Mouse (Mus musculus) forebrain, embryonic 12.5 days (tissue): ENCODE results near the gene Hsh2d. TPM values are rescaled to one million over a fixed set of nuclear protein-coding genes. Genes with fewer than 3 reads are reported as not detected.

ENCODE experiments used
- ATAC-seq: fragments of 200-750 bp; cut with Nextera tagmentation; 2 replicates; pipeline ENCODE4 v1.8.0; 2017; ENCODE audit warnings: moderate TSS enrichment; ENCODE audit not compliant: low FRiP score
- H3K27ac ChIP-seq: fragments of 300-500 bp; sonication (generic); 2 replicates; pipeline ENCODE4 v1.5.1; 2016; ENCODE audit warnings: mild to moderate bottlenecking
- H3K27me3 ChIP-seq: fragments of 300-500 bp; sonication (generic); 2 replicates; pipeline ENCODE4 v1.6.1; 2016; ENCODE audit warnings: mild to moderate bottlenecking
- H3K36me3 ChIP-seq: fragments of 300-500 bp; sonication (generic); replicated peaks from 2 replicates; pipeline ENCODE4 v1.6.1; 2016; ENCODE audit warnings: mild to moderate bottlenecking
- H3K4me1 ChIP-seq: fragments of 300-500 bp; sonication (generic); 2 replicates; pipeline ENCODE4 v1.6.1; 2016
- H3K4me2 ChIP-seq: fragments of 300-500 bp; sonication (generic); 2 replicates; pipeline ENCODE4 v1.6.1; 2016; ENCODE audit warnings: mild to moderate bottlenecking, moderate library complexity
- H3K4me3 ChIP-seq: fragments of 300-500 bp; sonication (generic); replicated peaks from 2 replicates; pipeline ENCODE4 v1.5.1; 2016; ENCODE audit warnings: mild to moderate bottlenecking
- H3K9ac ChIP-seq: fragments of 300-500 bp; sonication (generic); 2 replicates; pipeline ENCODE4 v1.6.1; 2016; ENCODE audit warnings: mild to moderate bottlenecking
- H3K9me3 ChIP-seq: fragments of 300-500 bp; sonication (generic); 2 replicates; pipeline ENCODE4 v1.6.1; 2016
- WGBS: fragments of 180-500 bp; shearing (Covaris S2); methylation state at CpG from one replicate; pipeline ENCODE4 v1.1.7; 2016; 5-methylcytosine and 5-hydroxymethylcytosine counted together
- polyA plus RNA-seq: library from polyadenylated mRNA; unstranded; fragments of >200 nt; fragmentation: Nextera tagmentation; extraction: Ambion mirVana; gene quantifications from 2 replicates; pipeline ENCODE4 v1.2.1, GENCODE M21; 2016

The Hsh2d gene
- polyA plus RNA-seq, 1 experiment from 2014 or later: not detected

- 73% methylated on average over 4 of the region's 4 CpGs for WGBS
- Histone ChIP-seq H3K4me1 (no peaks in the 10 kb centered on the region), H3K27me3 (peaks cover 12% of the 10 kb centered on the region), H3K9me3 (no peaks in the 10 kb centered on the region), H3K4me2 (no peak overlapping the region), H3K27ac (no peak overlapping the region), H3K9ac (no peak overlapping the region), H3K36me3 (no peaks in the 10 kb centered on the region), H3K4me3 (no peak overlapping the region)
- no peak for ATAC-seq
Observed at GRCm38 (mm10) chr8:72210222-72210621, 20.8 kb downstream of the Hsh2d start.

DNA sequence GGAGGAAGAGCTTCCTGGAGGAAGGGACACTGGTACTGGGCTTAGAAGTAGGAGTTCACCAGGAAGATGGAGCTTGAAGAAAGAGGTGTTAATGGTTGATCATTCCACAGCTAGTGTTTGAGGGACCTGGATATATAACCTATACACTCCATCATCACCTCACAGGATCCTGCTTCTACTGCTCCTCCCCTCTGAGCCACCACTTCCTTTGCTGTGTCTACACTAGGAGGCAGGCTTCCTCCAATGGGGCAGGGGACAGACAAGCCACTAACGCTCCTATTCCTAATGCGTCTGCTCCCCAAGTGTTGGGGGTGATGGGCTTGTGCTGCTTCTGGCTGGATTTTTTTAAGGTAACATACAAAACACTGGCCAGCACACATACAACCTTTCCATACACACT is 21.3 kb downstream of the Hsh2d start:
- WGBS: 63% methylated on average over 2 of the region's 2 CpGs
- no peak overlapping the region for H3K4me3 ChIP-seq
- H3K9me3 ChIP-seq: no peaks in the 10 kb centered on the region
- ATAC-seq: no peak
- no peak overlapping the region for H3K9ac ChIP-seq
- H3K4me1 ChIP-seq: no peaks in the 10 kb centered on the region
- peaks cover 17% of the 10 kb centered on the region for H3K27me3 ChIP-seq
- no peak overlapping the region for H3K4me2 ChIP-seq
- no peaks in the 10 kb centered on the region for H3K36me3 ChIP-seq
- no peak overlapping the region for H3K27ac ChIP-seq

GRCm38 (mm10) chr8:72211846-72212245 is 22.4 kb downstream of the Hsh2d start:
- H3K36me3 ChIP-seq: no peaks in the 10 kb centered on the region
- no peak overlapping the region for H3K9ac ChIP-seq
- H3K27me3 ChIP-seq: peaks cover 24% of the 10 kb centered on the region
- H3K4me3 ChIP-seq: no peak overlapping the region
- 96% methylated on average over 1 of the region's 1 CpGs for WGBS
- ATAC-seq: no peak
- no peaks in the 10 kb centered on the region for H3K4me1 ChIP-seq
- no peak overlapping the region for H3K4me2 ChIP-seq
- H3K27ac ChIP-seq: no peak overlapping the region
- H3K9me3 ChIP-seq: no peaks in the 10 kb centered on the region

DNA sequence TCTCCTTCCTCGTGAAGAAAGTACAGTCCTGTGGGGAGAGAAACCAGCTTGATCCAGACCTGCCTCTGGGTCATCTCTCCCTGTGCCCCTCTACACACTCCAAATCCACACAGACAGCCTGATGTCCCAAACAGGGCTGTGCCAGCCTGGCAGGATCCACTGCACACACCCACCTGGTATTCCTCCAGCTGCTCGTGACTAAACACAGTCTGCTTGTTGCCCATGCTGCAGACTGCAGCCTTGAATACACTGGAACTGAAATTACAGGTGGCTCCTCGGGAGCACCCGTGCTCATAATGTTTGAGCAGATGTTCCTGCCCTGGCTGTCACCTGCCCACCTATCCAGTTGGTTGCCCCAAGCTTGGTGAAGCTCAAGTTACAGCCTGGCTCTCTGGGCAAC is 23.3 kb downstream of the Hsh2d start, which contains the start of gene Cib3:
TSS of gene Cib3 (minus strand) at position 87 of the 400 bp plus-strand sequence.
- Histone ChIP-seq H3K4me1 (no peaks in the 10 kb centered on the region), H3K27ac (no peak within 1 kb of the TSS), H3K27me3 (peaks cover 24% of the 10 kb centered on the region), H3K4me2 (no peak within 1 kb of the TSS), H3K9me3 (no peaks in the 10 kb centered on the region), H3K4me3 (no peak within 1 kb of the TSS), H3K9ac (no peak within 1 kb of the TSS), H3K36me3 (no peaks in the 10 kb centered on the region)
- ATAC-seq: no peak
- 66% methylated on average over 4 of the region's 4 CpGs for WGBS

DNA sequence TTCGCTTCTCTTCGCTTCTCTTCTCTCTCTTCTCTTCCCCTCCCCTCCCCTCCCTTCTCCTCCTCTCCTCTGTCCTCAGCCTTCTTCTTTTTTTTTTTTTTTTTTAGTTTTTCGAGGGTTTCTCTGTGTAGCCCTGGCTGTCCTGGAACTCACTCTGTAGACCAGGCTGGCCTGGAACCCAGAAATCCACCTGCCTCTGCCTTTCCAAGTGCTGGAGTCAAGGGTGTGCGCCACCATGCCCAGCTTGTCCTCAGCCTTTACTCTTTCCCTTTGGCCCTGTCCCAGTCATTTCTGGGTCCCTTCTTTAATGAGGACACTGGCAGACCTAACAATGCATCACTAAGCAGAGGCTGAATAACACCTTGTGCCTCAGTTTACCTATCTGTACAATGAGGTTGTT is 24.1 kb downstream of the Hsh2d start, which contains the start of gene Gm11034:
TSS of gene Gm11034 (minus strand) at position 101 of the 400 bp plus-strand sequence.
- no peak for ATAC-seq
- Histone ChIP-seq H3K4me3 (no peak within 1 kb of the TSS), H3K27ac (no peak within 1 kb of the TSS), H3K27me3 (peaks cover 28% of the 10 kb centered on the region), H3K36me3 (no peaks in the 10 kb centered on the region), H3K9ac (no peak within 1 kb of the TSS), H3K4me1 (no peaks in the 10 kb centered on the region), H3K9me3 (no peaks in the 10 kb centered on the region), H3K4me2 (no peak within 1 kb of the TSS)
- WGBS: 72% methylated on average over 4 of the region's 4 CpGs

DNA sequence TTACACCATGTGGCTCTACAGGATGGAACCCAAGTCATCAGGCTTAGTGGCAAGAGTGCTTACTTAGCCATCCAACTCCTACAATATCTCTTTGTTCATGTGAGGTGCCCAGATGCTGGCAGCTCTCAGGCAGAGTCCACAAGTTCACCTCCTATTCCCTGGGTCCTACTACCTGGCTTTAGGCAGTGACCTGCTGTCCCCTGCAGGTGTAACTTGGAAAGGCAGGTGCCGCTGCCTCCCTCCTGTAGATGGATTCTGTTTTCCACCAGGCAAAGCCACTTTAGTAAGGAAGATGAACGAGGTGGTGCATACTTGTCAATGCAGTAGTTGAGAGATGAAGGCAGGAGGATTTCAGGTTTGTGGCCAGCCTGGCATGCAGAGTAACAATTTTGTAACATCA is 25.6 kb downstream of the Hsh2d start:
- Histone ChIP-seq H3K27ac (no peak overlapping the region), H3K4me1 (peaks cover under 1% of the 10 kb centered on the region), H3K9ac (no peak overlapping the region), H3K27me3 (peaks cover 30% of the 10 kb centered on the region), H3K4me2 (no peak overlapping the region), H3K36me3 (no peaks in the 10 kb centered on the region), H3K4me3 (no peak overlapping the region), H3K9me3 (no peaks in the 10 kb centered on the region)
- no peak for ATAC-seq
- WGBS: 34% methylated on average over 2 of the region's 2 CpGs

GRCm38 (mm10) chr8:72215871-72216270 is 26.4 kb downstream of the Hsh2d start:
- 0 out of 2 replicates have a peak, but pooled peaks cover under 1% of the 10 kb centered on the region for H3K36me3 ChIP-seq
- no peak overlapping the region for H3K4me3 ChIP-seq
- no peak overlapping the region for H3K4me2 ChIP-seq
- WGBS: 27% methylated on average over 1 of the region's 1 CpGs
- no peak for ATAC-seq
- H3K4me1 ChIP-seq: peaks cover 9% of the 10 kb centered on the region
- H3K9ac ChIP-seq: no peak overlapping the region
- peaks cover 26% of the 10 kb centered on the region for H3K27me3 ChIP-seq
- no peaks in the 10 kb centered on the region for H3K9me3 ChIP-seq
- H3K27ac ChIP-seq: no peak overlapping the region

DNA sequence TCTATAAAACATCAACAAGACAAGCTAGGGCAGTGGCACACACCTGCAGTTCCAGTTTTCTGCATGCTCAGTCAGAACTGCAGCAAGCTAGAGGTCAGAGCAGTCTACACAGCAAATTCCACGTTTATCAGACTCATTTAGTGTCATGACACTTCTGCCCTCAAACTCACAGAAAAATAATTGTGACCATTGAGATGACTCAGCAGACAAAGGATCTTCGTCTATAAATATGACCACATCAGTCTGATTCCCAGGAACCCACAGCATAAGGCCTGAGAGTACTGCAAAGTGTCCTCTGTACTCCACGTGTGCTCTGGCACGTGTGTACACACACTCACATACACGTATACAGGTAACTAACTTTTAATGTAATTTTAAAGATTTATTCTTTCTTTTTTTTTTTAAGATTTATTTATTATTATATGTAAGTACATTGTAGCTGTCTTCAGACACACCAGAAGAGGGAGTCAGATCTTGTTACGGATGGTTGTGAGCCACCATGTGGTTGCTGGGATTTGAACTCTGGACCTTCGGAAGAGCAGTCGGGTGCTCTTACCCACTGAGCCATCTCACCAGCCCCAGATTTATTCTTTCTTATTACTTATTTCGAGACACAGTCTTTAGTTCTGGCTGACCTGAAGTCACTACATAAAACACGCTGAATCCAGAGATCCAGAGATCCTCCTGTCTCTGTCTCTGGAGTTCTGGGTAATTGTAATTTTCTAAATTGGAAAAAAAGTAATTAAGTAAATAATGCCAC is 29.5 kb downstream of the Hsh2d start:
- Histone ChIP-seq H3K9me3 (no peaks in the 10 kb centered on the region), H3K27ac (no peak overlapping the region), H3K27me3 (peaks cover 26% of the 10 kb centered on the region), H3K4me1 (peaks cover 18% of the 10 kb centered on the region), H3K36me3 (peaks cover 32% of the 10 kb centered on the region), H3K9ac (no peak overlapping the region), H3K4me2 (peak overlapping the region; percentile 87), H3K4me3 (peak overlapping the region; percentile 83)
- WGBS: 82% methylated on average over 10 of the region's 10 CpGs
- ATAC-seq: peak; percentile 45

DNA sequence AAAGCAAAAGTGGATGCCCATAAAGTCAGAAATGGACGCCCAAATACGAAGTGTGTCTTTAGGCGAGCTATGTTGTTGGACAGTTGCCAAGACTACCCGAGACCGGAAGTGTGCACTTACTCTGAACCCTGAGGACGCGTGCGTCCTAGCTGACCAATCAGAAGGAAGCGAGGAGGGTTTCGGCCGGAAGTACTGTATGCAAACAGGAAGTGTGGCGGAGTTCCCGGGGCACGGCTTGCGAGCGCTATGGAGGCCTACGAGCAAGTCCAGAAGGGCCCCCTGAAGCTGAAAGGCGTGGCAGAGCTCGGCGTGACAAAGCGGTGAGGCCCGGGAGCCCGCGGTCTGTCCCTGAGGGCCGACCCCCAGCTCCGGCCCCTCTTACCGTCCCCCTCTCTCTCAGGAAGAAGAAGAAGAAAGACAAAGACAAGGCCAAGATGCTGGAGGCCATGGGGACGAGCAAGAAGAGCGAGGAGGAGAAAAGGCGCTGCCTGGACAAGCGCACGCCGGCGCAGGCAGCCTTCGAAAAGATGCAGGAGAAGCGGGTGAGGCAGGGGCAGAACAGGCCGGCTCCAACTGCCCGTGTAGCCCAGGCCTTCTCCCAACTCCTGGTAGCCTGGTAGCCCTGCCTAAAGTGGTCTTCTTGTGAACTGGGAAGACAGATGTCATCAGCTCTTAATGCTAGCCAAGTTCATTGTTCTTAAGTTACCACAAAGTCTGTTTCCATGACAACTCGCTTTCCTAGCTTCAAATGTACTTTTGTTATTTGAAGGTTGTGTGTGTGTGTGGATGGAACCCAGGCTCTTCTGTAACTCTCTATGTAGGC is 30.3 kb downstream of the Hsh2d start, which contains the start of gene Fam32a:
TSS of gene Fam32a (plus strand) at position 190 of the 823 bp plus-strand sequence.
- WGBS: 13% methylated on average over 39 of the region's 39 CpGs
- Histone ChIP-seq H3K4me2 (peak within 1 kb of the TSS; percentile 87), H3K36me3 (peaks cover 34% of the 10 kb centered on the region), H3K27ac (peak within 1 kb of the TSS; percentile 76), H3K9me3 (no peaks in the 10 kb centered on the region), H3K4me3 (peak within 1 kb of the TSS; percentile 83), H3K27me3 (peaks cover 23% of the 10 kb centered on the region), H3K9ac (peak within 1 kb of the TSS; percentile 78), H3K4me1 (peaks cover 18% of the 10 kb centered on the region)
- ATAC-seq: peak; percentile 98

DNA sequence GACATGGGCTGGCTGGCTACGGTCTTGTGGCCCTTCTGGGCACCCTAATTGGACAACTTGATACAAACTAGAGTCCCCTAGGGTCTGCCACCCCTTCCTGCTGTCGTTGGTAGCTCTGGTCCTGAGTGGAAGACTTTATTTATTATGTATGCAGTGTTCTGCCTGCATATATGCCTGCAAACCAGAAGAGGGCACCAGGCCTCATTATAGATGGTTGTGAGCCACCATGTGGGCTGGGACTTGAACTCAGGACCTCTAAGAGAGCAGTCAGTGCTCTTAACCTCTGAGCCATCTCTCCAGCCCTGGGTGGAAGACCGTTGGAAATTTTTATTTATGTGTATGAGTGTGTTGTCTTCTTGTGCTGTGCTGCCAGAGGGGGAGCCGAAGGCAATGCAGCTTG is 31.3 kb downstream of the Hsh2d start:
- peak overlapping the region; percentile 83 for H3K4me3 ChIP-seq
- H3K36me3 ChIP-seq: peaks cover 34% of the 10 kb centered on the region
- H3K4me2 ChIP-seq: peak overlapping the region; percentile 87
- H3K27me3 ChIP-seq: peaks cover 13% of the 10 kb centered on the region; the same call in 1 of the 2 replicates
- ATAC-seq: no peak
- no peak overlapping the region for H3K9ac ChIP-seq
- H3K4me1 ChIP-seq: peaks cover 18% of the 10 kb centered on the region
- H3K9me3 ChIP-seq: no peaks in the 10 kb centered on the region
- WGBS: 85% methylated on average over 4 of the region's 4 CpGs
- H3K27ac ChIP-seq: no peak overlapping the region

- H3K4me2 ChIP-seq: no peak overlapping the region
- H3K27ac ChIP-seq: no peak overlapping the region
- H3K36me3 ChIP-seq: peaks cover 34% of the 10 kb centered on the region
- no peaks in the 10 kb centered on the region for H3K9me3 ChIP-seq
- H3K4me3 ChIP-seq: no peak overlapping the region
- no peak overlapping the region for H3K9ac ChIP-seq
- H3K27me3 ChIP-seq: 0 out of 2 replicates have a peak, but pooled peaks cover 6% of the 10 kb centered on the region
- WGBS: 93% methylated on average over 5 of the region's 5 CpGs
- no peak for ATAC-seq
- peaks cover 18% of the 10 kb centered on the region for H3K4me1 ChIP-seq
Observed at GRCm38 (mm10) chr8:72222656-72223055, 33.2 kb downstream of the Hsh2d start.
